Mouse (Mus musculus) kidney, postnatal 25 days (tissue): Measurements from ENCODE around the gene Olfr432.
A peak's percentile ranks its signal among the peaks of the same experiment; 100 is the strongest.
"Not testable (repeated sequence)": the region's sequence is repeated elsewhere in the genome, so short reads cannot be mapped to it uniquely, and the experiment has no call there.

ENCODE experiments used
- DNase-seq, 2 experiments: peaks; one replicate each; pipeline ENCODE4 v3.0.0; 2021; ENCODE audit warnings: mixed read lengths in 2 of 2

The Olfr432 gene

DNA sequence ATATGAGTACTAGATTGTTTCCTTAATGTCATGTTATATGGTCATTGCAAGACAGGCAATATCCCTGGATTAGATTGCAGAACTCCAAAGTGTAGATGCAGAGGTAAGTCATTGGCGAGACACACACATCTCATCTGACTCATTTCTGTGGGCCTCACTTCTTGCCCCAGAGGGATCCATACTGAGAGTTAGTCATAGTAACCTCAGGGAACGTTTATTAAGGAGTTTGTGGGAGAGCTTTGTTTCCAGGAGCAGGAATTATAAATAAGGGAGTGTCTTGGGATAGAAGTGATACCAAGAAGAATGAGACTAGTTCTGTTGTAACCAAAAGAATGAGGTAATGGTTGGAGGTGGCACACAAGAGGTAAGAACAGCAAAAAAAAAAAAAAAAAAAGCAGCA, at the start of gene Olfr432:
Gene Olfr432 (plus strand): TSS at position 313 of the 400 bp plus-strand sequence.
- no peak for DNase-seq

DNA sequence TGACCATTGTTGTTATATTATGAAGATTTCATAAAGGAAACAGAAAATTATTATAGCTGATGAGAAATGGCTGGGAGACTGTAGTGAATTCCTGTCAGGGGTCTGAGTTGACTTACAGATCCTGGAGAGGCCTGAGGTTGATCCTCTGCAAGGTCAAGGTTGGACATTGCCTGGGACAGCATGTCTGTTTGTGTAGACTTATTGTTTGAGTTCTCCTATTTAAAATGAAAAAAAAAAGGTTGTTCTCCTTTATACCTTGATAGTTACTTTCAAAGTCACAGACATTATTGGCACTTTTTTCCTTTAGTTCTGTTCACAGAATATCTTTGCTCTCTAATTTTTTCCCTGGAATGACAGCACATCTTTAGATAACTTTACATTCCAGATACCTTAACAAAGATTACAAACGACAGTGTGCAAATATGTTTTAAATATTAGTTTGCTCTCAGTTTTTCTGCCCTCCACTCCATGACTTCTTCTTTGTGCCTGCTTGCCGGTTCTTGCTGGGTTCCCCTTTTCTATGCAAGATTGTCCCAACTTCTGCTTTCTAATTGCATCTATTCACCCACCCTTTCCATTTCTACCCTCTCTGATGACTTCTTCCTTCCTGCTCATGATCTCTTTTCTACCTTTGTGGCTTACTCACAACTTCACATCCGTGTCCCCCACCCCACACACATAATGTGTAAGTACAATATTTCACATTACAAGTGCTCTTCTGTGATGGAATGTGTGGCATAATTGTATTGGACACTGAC, 44.5 kb upstream of the Olfr432 start:
- DNase-seq, result not testable (repeated sequence)

GRCm38 (mm10) chr1:174007050-174007449, 42.0 kb upstream of the Olfr432 start:
- DNase-seq, result not testable (repeated sequence)

- no peak for DNase-seq
These were observed 17.3 kb upstream of the Olfr432 start, which contains the start of gene Ifi205 for GRCm38 (mm10) chr1:174031698-174032097. Gene Ifi205, minus strand, starts transcription at chr1:174031810.

- no peak for DNase-seq
These were observed 13.2 kb upstream of the Olfr432 start for GRCm38 (mm10) chr1:174035841-174036240.

- DNase-seq, result no peak
These were observed 10.5 kb upstream of the Olfr432 start for GRCm38 (mm10) chr1:174038480-174038879.

DNA sequence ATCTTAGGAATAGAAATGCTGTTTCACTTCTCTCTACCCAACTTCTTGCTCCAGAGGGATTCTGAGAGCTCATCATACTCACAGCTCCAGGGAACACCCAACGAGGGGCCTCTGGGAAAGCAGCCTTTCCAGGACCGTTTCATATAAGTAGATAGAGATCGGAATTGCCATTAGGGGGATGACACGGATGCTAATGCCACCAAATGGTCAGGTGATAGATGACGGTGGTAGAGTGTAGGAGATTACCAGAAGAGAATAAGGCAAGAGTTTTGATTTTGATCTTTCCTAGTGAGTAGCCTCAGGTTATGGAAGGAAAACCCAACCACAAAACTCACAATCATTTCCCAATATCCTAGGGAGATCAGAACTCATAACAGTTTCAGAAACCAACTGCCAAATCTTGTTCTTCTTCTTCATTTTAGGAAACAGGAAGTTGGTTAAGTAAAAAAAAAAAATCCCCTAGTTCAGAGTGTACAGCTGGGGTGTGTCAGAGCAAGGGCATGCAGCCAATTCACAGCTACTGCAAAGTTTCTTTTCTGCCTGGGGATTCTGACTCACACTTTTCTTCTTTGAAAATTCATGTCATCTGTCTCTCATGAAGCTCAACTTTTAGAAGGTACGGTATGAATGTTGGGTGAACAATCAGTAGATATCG, 8.4 kb upstream of the Olfr432 start, which contains the start of gene Olfr433:
Gene Olfr433 (plus strand): TSS at position 183 of the 655 bp plus-strand sequence.
- DNase-seq, result peak; percentile 61 to 75

GRCm38 (mm10) chr1:174042091-174042884, 6.7 kb upstream of the Olfr432 start:
- peak in 1 of 2 experiments; percentile 24 for DNase-seq

GRCm38 (mm10) chr1:174044431-174044830, 4.6 kb upstream of the Olfr432 start:
- no peak for DNase-seq

DNA sequence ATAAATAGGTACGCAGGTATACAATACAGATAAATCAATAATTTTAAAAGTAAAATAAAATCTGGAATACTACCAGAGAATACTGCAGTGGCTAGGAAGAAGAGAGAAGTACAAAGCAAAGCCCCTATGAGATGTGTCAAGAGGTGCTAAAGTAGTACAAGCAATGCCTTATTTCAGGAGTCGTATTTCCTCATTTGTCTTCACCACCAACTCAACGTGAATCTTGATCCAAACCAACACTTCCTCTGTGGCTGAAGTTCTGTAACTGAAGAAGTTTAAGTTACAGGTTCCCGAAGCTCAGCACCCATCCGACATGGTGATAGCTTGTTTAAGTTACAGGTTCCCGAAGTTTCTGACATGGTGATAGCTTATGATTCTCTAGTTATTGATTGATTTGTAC, 778 bp upstream of the Olfr432 start:
- DNase-seq, result not testable (repeated sequence)

DNA sequence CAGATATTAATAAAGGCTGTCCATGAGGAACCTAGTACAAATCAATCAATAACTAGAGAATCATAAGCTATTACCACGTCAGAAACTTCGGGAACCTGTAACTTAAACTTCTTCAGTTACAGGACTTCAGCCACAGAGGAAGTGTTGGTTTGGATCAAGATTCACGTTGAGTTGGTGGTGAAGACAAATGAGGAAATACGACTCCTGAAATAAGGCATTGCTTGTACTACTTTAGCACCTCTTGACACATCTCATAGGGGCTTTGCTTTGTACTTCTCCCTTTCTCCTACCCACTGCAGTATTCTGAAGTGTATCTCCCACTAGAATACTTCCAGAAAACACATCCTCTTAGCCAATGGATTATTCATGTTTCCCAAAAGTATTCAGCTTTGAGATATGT, 352 bp downstream of the Olfr432 start:
- DNase-seq, result not testable (repeated sequence)

GRCm38 (mm10) chr1:174050532-174050931, 1.5 kb downstream of the Olfr432 start:
- no peak for DNase-seq

GRCm38 (mm10) chr1:174051515-174051914, 2.5 kb downstream of the Olfr432 start:
- DNase-seq, result no peak

GRCm38 (mm10) chr1:174051931-174052536, 3.0 kb downstream of the Olfr432 start:
- no peak for DNase-seq

DNA sequence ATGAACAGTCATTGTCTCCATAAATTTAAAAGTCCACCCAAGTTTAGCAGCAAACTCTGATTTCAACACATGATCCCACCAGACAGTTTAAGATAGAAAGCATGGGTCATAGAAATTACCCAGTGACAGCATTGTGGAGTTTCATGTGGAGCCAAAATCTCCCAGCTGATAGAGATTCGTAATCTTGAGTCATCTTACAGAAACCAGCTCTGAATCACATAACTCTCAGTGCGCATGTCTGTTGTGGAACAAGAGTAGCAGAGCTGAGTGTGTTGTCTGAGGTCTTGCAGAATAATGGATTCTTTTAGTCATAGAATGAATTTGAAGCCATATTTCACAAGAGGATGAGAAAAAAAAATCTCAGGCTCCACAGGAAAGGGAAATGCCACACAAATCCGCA, 4.0 kb downstream of the Olfr432 start:
- DNase-seq, result no peak

DNA sequence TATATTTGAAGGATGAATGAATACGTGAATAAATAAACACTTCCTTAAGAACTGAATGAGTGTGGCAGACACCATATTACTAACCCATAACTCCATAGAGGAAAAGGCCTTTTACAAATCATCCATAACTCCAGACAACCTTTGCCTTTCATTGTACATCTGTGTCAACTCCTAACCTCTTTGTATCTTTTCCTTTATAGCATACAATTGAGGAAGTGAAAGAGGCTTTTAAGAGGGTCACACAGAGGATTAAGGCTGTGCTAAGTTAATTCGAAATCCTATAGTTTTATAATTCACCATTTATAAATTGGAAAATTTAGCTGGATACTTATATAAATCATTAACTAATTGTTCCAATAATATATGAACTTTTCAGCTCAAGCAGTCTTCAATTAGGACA, 6.2 kb downstream of the Olfr432 start:
- DNase-seq, result no peak

DNA sequence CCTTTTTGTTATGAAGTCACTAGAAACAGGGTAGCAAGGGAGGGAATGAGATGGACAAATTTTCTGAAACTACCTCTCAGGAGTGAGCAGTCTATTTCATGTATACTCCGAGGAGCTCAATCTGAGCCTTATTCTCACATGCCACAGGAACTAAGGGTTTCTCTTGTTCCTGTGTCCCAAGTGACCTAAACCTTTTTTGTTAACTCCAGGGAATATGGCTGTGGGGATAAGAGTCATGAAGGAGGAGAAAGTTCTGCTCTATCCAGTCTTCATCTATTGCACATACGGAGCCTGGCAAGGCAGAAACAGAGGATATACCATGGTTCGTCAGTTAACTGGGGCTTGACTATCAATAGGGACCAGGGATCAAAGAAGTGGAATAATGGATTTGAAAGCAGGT, 17.3 kb downstream of the Olfr432 start, which contains the start of gene Olfr430:
Gene Olfr430 (plus strand): TSS at position 301 of the 400 bp plus-strand sequence.
- no peak for DNase-seq

- no peak for DNase-seq
These were observed 35.0 kb downstream of the Olfr432 start, which contains the start of gene Olfr429 for GRCm38 (mm10) chr1:174084031-174084430. Gene Olfr429, plus strand, starts transcription at chr1:174084331.

DNA sequence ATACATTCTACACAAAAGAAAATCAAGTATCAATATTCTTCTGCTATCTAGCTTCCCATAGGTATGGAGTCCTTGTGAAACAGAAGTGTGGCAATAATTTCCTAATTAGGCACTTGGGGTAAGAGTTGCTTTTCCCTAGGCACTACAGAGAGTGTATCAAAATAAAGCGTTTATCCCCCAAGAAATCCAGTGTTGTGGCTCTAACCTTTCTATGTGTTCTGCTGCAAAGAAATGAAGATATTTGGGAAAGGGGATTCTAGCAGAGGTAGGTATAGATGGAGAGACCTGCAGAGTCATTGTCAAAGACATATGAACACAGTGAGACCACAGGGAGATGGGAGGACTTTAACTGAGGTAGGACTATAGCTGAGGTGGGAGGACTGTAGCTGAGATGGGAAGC, 47.6 kb downstream of the Olfr432 start, which contains the start of gene Olfr427:
Gene Olfr427 (plus strand): TSS at position 301 of the 400 bp plus-strand sequence.
- no peak for DNase-seq

DNA sequence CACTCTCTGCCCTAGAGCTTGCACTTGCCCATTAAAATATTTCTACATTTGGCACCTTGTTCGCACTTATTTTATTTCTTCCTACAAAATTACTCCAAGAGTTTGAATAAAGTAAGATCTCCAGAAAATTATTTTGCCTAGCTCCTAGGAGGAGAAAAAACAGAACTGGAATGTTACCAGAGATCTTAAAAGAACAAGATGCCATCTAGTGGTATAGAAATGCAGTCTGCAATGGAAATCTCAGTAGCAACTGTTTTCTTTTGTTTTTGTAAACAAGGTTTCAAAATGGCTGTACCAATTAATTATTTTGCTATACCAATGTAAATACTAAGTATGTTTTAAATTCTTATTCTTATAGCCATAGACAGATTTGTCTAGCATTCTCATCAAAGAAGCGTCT, 54.7 kb downstream of the Olfr432 start:
- no peak for DNase-seq
